ENCODE assay signal across 8 mouse cellular contexts in genomic region chr3:57663731-57664130, GRCm38 (mm10). TPM values are rescaled to one million over a fixed set of nuclear protein-coding genes. Genes with fewer than 3 reads are reported as not detected.
DNase-seq lines count a peak whose midpoint lies in the region; ATAC-seq lines count a peak whose summit lies in the region.

No protein-coding gene starts in this region.

- H3K36me3 ChIP-seq in hindbrain, embryonic 11.5 days (ENCODE audit: control insufficient read depth, insufficient read depth, low read length): no peaks in the 10 kb centered on the region
- H3K36me3 ChIP-seq in hindbrain, embryonic 13.5 days: no peaks in the 10 kb centered on the region

- no peak overlapping the region for H3K9ac ChIP-seq in hindbrain, embryonic 11.5 days (ENCODE audit: low read depth, low read length)
- no peak overlapping the region for H3K9ac ChIP-seq in hindbrain, embryonic 13.5 days

- peak; percentile 83 for DNase-seq in hindbrain, embryonic 11.5 days (ENCODE audit: low spot score)
- DNase-seq in urinary bladder, postnatal 25 days (ENCODE audit: low spot score): peak; percentile 48
- no peak for DNase-seq in urinary bladder, postnatal 10 days (ENCODE audit: low spot score)
- peak; percentile 58 for DNase-seq in c-Kit-positive CD71-positive TER-119-positive erythroid progenitor cells, embryonic 14.5 days (ENCODE audit: low spot score)
- peak; percentile 71 for DNase-seq in hindlimb bud, embryonic 11.5 days (ENCODE audit: extremely low spot score, low read depth, low spot score)
- DNase-seq in spleen, adult 12 weeks (ENCODE audit: low spot score): no peak

- H3K27ac ChIP-seq in hindbrain, embryonic 11.5 days (ENCODE audit: low read depth, low read length): no peak overlapping the region
- no peak overlapping the region for H3K27ac ChIP-seq in hindbrain, embryonic 13.5 days

- no peak overlapping the region for H3K4me2 ChIP-seq in hindbrain, embryonic 11.5 days (replicated peaks; ENCODE audit: low read depth, low read length)
- no peak overlapping the region for H3K4me2 ChIP-seq in hindbrain, embryonic 13.5 days

- no peaks in the 10 kb centered on the region for H3K9me3 ChIP-seq in hindbrain, embryonic 11.5 days (ENCODE audit: control insufficient read depth, low read length)
- H3K9me3 ChIP-seq in hindbrain, embryonic 13.5 days: no peaks in the 10 kb centered on the region

- H3K4me3 ChIP-seq in hindbrain, embryonic 11.5 days (ENCODE audit: low read depth, low read length): no peak overlapping the region
- H3K4me3 ChIP-seq in hindbrain, embryonic 13.5 days: no peak overlapping the region

- WGBS in hindbrain, embryonic 11.5 days: 27% methylated on average over 6 of the region's 6 CpGs
- WGBS in hindbrain, embryonic 13.5 days: 29% methylated on average over 6 of the region's 6 CpGs

- H3K4me1 ChIP-seq in hindbrain, embryonic 11.5 days (replicated peaks; ENCODE audit: control insufficient read depth, insufficient read depth, low read length): no peaks in the 10 kb centered on the region
- H3K4me1 ChIP-seq in hindbrain, embryonic 13.5 days (replicated peaks): no peaks in the 10 kb centered on the region

- no peak; the same call in 1 of the 2 replicates for ATAC-seq in hindbrain, embryonic 11.5 days (ENCODE audit: low FRiP score)
- no peak for ATAC-seq in hindbrain, embryonic 13.5 days (ENCODE audit: low FRiP score)
- ATAC-seq in megakaryocyte-erythroid progenitor cell, adult 5-6 weeks (replicated peaks; ENCODE audit: low FRiP score, low TSS enrichment, poor library complexity, severe bottlenecking): peak; percentile 57; the same call in 1 of the 2 replicates

- H3K27me3 ChIP-seq in hindbrain, embryonic 11.5 days (ENCODE audit: control insufficient read depth, insufficient read depth, low read length): no peaks in the 10 kb centered on the region
- no peaks in the 10 kb centered on the region for H3K27me3 ChIP-seq in hindbrain, embryonic 13.5 days

RNA-seq across cellular contexts. Expression of gene Commd2, which starts 12.2 kb away (rescaled TPM):
- 101 and 110 TPM in 2 replicates for polyA plus RNA-seq in hindbrain, embryonic 11.5 days (2014; fragmentation: Nextera tagmentation; extraction: Ambion mirVana)
- polyA plus RNA-seq in hindbrain, embryonic 13.5 days (2015; fragmentation: Nextera tagmentation; extraction: Ambion mirVana): 77.0 and 82.4 TPM in 2 replicates
- 25.8 and 45.8 TPM in 2 replicates for total RNA-seq in megakaryocyte-erythroid progenitor cell, adult 5-6 weeks (2014; fragmentation: Nextera tagmentation)
- 14.6 and 14.9 TPM in 2 replicates for total RNA-seq in megakaryocyte-erythroid progenitor cell, adult 5-6 weeks (2017)

RNA-seq across cellular contexts. Expression of gene Ankub1, which starts 28.9 kb away (rescaled TPM):
- 0.08 and 0.20 TPM in 2 replicates for polyA plus RNA-seq in hindbrain, embryonic 11.5 days (2014; fragmentation: Nextera tagmentation; extraction: Ambion mirVana)
- polyA plus RNA-seq in hindbrain, embryonic 13.5 days (2015; fragmentation: Nextera tagmentation; extraction: Ambion mirVana): 0.14 and 0.38 TPM in 2 replicates
- not detected in 2 replicates for total RNA-seq in megakaryocyte-erythroid progenitor cell, adult 5-6 weeks (2014; fragmentation: Nextera tagmentation)
- total RNA-seq in megakaryocyte-erythroid progenitor cell, adult 5-6 weeks (2017): not detected in 2 replicates

Comparison
In these comparisons a context has a peak if more than half of its experiments do, and no peak if none do; other contexts are left out.
1. DNase-seq: peak in hindbrain, embryonic 11.5 days (single experiment), urinary bladder, postnatal 25 days (single experiment), c-Kit-positive CD71-positive TER-119-positive erythroid progenitor cells, embryonic 14.5 days (single experiment) and hindlimb bud, embryonic 11.5 days (single experiment); none in urinary bladder, postnatal 10 days (single experiment) and spleen, adult 12 weeks (single experiment).